Mouse (Mus musculus) heart, postnatal 14 days (tissue): ENCODE measurements around the gene Trir. TPM values are rescaled to one million over a fixed set of nuclear protein-coding genes. Genes with fewer than 3 reads are reported as not detected.

Experiments used
- DNase-seq, 2 experiments: peaks; one replicate each; pipeline ENCODE4 v3.0.0; 2021 to 2022
- intact Hi-C: fragments of 180-260 bp; cut with DNase I; formaldehyde crosslinking; loops from one replicate; pipeline ENCODE4 v1.15.1; 2025
- long read RNA-seq, 2 experiments: library from polyadenylated mRNA; stranded (forward); transcript quantifications; one replicate each; pipeline ENCODE4 v2.0.0; 2021
- total RNA-seq, 2 experiments: library from RNA; stranded (reverse); gene quantifications; 2 replicates each; pipeline ENCODE4 v1.2.3; 2021

Gene Trir
- 10 to 100 TPM; 90.8 to 99.1 TPM for total RNA-seq
- long read RNA-seq, experiment 1, transcript Trir-201 (3 exons, 902 nt) = major isoform, 53 of 60 reads
- long read RNA-seq, experiment 1, partial matches to known transcripts = 3 of 60 reads
- long read RNA-seq, experiment 1, other reads (novel, unspliced or antisense) = 4 of 60 reads
- long read RNA-seq, experiment 2, transcript Trir-201 (3 exons, 902 nt) = major isoform, 42 of 47 reads
- long read RNA-seq, experiment 2, partial matches to known transcripts = 0 of 47 reads
- long read RNA-seq, experiment 2, other reads (novel, unspliced or antisense) = 5 of 47 reads

DNA sequence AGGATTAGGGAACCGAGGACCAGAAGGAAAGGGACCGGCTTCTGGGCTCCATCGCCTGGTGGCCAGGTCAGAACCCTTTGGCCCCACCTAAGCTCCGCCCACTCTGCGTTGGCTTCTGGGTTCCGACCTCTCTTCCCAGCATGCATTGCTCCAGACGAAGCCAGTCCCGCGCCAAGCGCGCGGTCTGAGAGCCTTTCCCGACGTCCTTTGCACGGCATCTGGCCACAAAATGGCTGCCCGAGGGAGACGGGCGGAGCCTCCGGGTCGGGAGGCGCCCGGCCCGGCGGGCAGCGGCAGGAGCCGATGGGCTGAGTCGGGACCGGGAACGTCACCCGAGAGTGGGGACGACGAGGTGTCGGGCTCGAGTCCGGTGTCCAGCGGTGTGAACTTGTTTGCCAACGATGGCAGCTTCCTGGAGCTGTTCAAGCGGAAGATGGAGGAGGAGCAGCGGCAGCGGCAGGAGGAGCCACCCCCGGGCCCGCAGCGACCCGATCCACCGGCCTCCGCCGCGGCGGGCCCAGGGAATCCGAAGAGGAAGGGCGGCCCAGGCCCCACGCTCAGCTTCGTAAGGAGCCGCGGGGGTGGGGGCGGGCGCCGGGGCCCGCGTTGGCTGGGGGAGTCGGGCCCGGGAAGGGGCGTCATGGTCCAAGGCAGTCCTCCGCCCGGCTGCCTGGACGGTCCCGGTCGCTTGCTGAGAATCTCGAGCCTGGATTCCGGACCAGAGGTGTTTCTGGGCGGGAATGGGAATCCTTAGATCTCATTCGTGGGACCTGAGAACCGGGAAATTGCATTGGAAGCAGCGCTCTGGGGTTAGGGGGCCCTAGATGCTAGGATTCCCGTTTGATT is at the start of gene Trir:
Gene Trir (plus strand): TSS at position 154 of the 846 bp plus-strand sequence.
- DNase-seq = peak; percentile 97 to 98
- intact Hi-C loops = no loop called here

GRCm38 (mm10) chr8:84977435-84978247 is 49.0 kb upstream of the Trir start:
- DNase-seq = peak; percentile 72 to 77
- intact Hi-C loops = no loop called here

DNA sequence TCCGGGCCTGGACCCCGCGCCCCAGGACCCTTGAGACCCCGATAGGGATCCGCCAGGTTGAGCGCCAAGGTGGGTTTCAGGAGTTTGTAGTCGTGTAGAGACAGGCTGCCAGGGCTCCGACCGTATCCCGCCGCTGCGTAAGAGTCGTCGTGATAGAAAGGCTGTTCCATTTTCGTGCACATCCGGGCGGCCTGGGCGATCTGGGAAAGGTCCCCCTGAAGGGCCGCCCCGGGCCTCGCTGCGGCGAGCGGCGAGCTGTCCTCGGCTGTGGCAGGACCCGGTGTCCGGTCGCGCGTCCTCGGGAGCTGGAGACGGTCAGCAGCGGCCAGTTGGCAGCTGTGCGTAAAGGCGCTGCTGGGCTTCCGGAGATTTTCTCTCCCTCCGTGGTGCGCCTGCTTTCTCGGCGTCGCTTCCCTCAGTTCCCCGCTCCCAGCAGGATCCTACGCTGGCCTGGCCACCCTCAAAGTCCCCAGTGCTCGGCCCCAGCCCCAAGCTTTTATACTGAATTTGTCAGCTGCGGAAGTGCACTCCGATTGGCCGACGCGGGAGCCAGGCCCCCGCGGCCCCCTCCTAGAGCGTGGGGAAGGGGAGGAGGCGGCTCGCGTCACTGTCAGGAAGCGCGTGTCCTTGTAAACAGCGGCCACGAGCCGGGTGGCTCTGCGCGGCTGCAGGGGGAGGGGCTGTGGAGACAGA is 48.2 kb upstream of the Trir start, which contains the start of gene Junb:
Gene Junb (minus strand): TSS at position 471 of the 693 bp plus-strand sequence.
- peak; percentile 95 to 96 for DNase-seq
- intact Hi-C loops = no loop called here

DNA sequence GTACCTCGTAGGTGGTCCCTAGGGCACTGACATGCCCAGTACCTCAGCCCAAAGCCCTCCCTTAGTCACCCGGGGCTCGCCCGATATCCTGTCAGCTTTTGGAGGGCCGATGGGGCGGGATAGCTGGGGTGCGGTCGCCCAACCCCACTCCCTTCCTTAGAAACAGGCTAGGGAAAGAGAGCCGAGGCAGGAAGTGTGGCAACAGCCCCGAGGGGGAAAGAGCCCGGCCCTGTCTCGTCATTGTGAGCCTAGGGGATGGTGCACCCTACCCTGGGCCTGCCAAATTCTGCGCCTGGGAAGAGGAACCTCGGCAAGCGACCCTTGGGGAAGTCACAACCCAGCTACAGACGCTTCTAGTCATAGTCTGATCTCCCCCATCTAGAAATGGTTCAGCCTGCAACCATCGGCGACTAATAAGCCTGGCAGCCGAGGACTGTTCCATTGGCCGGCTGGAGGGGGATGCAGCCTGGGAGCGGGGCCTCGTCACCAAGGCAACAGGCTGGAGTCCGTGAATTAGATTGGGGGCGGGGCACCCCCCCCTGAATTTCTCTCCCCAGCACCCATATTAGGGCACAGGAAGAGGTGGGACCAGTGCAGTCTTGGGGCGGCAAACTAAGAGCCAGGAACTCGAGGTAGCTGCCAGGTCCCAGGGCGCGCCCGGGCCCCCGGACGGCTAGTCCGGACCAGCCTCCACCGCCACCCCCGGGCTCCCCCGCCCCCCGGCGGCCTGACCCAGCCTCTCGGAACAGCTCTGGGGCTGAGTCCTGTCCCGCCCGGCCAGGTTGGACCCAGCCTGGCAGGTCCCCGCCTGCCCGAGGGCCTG is 46.8 kb upstream of the Trir start:
- DNase-seq = peak; percentile 90 to 91
- intact Hi-C loops = no loop called here

DNA sequence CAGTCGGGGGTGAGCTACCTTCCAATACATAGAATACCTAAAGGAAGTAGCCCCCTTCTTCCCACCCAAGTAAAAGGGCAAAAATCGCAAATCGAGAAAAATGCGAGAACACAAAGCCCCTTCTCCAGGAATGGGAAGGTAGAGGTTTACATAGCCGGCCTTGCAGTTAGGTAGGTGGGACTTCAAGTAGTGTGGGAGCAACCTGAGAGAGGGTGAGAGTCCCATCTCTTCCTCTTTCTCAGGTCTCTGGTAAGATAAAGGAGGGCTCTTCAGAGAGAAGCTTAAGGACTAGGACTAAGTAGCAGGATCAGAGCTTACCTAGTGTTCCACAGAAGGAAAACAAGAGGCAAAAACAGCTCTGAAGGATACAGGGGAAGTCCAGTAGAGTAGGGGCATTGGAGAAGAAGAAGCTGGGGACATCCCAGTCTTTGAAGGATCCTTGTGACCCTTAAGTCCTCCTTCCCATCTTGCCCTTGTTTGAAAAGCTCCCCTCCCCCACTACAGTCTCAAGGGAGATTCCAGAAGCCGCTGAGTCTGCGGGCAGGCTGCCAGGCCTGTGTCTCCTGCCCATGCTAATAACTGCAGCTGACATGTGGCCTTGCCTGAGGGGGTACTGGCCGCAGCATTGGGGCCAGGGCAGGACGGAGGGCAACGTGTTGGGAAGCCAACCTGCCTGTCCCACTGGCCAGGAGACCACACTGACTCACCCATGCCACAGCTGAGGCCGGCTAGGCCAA is 45.8 kb upstream of the Trir start:
- DNase-seq = peak; percentile 83 to 85
- intact Hi-C loops = no loop called here

- intact Hi-C loops = no loop called here
- no peak for DNase-seq
These were observed 44.8 kb upstream of the Trir start for GRCm38 (mm10) chr8:84981644-84982498.

- intact Hi-C loops = no loop called here
- no peak for DNase-seq
These were observed 44.1 kb upstream of the Trir start for GRCm38 (mm10) chr8:84982499-84983011.

GRCm38 (mm10) chr8:84984294-84985048 is 42.2 kb upstream of the Trir start:
- peak in 1 of 2 experiments; percentile 40 for DNase-seq
- intact Hi-C loops = no loop called here

GRCm38 (mm10) chr8:84985049-84985683 is 41.5 kb upstream of the Trir start:
- DNase-seq = no peak
- intact Hi-C loops = no loop called here

GRCm38 (mm10) chr8:84985684-84986378 is 40.8 kb upstream of the Trir start:
- intact Hi-C loops = no loop called here
- peak; percentile 88 to 89 for DNase-seq

DNA sequence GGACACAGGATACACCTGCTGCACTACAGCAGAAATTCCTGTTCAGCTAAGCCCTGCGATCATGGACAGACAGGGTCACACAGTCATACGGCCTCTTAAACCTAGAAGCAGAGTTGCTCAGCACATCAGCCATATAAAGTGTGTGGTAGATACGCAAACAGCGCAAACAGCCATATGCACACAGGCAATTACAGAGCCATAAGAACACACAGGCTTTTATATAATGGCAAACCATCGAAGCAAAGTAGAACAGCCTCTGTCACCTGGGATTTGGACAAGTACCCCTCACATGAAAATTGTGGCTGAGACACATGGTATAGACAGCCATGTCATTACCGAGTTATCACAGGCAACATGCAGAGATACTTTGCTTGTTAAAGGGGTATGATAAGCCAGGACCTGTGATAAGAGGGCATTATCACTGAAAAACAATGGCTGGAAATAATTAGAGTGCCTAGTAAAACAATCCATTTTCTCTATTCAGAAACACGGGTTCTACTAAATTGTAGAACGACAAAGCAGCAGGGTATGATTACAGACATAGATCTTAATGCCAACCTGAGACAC is 40.2 kb upstream of the Trir start:
- no peak for DNase-seq
- intact Hi-C loops = no loop called here

- intact Hi-C loops = no loop called here
- DNase-seq = no peak
These were observed 39.2 kb upstream of the Trir start for GRCm38 (mm10) chr8:84987388-84987787.

- peak; percentile 63 to 68 for DNase-seq
- intact Hi-C loops = no loop called here
These were observed 38.7 kb upstream of the Trir start for GRCm38 (mm10) chr8:84987903-84988302.

DNA sequence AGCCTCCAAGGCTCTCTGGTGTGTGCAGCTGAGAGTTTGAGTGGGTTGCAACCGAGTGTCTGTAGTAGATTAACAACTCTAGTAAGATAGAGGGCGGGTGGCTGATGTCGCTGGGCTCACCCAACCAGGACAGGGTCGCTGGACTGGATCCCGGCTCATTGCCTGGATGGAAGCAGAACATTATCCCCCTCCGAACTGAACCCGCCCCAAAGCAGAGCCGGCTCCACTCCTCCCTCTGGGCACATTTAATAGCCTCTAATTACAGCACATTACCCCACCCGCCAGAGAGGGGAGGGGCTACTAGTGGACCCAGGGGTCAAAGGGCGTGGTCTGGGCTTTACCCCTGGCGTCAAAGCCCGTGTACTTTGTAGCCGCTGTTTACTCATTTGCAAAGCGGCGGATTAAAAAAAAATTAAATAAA is 37.3 kb upstream of the Trir start:
- peak; percentile 60 to 61 for DNase-seq
- intact Hi-C loops = loop anchor here (1.0 kb wide), 1 partner anchor 14 kb away; no protein-coding TSS in a partner anchor

GRCm38 (mm10) chr8:84989810-84990209 is 36.8 kb upstream of the Trir start:
- peak; percentile 94 to 97 for DNase-seq
- intact Hi-C loops = loop anchor here (1.0 kb wide), 1 partner anchor 15 kb away; no protein-coding TSS in a partner anchor
